ENCODE assay signal across 27 mouse cellular contexts in the genomic region with DNA sequence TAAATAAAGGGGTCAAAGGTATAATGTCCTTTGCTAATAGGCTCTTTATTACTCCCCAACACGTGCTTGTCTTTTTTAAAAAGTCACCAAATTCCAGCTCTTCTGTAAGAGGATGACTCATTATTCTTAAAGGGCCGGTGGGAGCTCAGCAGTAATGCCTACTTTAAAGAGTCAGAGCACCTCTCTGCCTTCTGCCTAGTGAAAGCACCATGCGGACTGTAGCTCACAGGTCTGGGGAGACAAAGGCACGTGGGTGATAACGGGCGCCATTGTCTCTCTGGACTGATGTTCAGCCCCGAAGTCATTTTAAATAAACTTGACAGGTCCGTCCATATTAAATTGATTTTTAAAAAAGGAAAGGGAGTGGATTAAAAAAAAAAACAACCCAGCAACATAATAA. TPM values are rescaled to one million over a fixed set of nuclear protein-coding genes. Genes with fewer than 3 reads are reported as not detected.
A peak's percentile ranks its signal among the peaks of the same experiment; 100 is the strongest.
DNase-seq lines count a peak whose midpoint lies in the region; ATAC-seq and TF ChIP-seq lines count a peak whose summit lies in the region.
"Had no signal": no experiment of that assay in that cellular context is flagged by ENCODE, and none has a peak within 500 bp of the region (broad histone marks: within the 10 kb centered on the region; RNA-seq: fewer than 3 reads in every experiment).

No protein-coding gene starts in this region.

- H3K4me3 ChIP-seq in midbrain, embryonic 14.5 days (replicated peaks; ENCODE audit: low read depth, low read length), result no peak overlapping the region
- H3K4me3 ChIP-seq in midbrain, embryonic 11.5 days (ENCODE audit: low read depth, low read length), result no peak overlapping the region
- H3K4me3 ChIP-seq in forebrain, postnatal 0 days (ENCODE audit: low read depth, low read length), result no peak overlapping the region
- H3K4me3 ChIP-seq: embryonic facial prominence, embryonic 10.5 days; embryonic facial prominence, embryonic 13.5 days; erythroblast, embryonic 14.5 days; forebrain, embryonic 12.5 days; forebrain, embryonic 15.5 days; gastrocnemius, adult 2 months; hindbrain, embryonic 12.5 days had no signal

- H3K9me3 ChIP-seq in midbrain, embryonic 14.5 days (ENCODE audit: control insufficient read depth, low read length), result no peaks in the 10 kb centered on the region
- no peaks in the 10 kb centered on the region for H3K9me3 ChIP-seq in midbrain, embryonic 11.5 days (ENCODE audit: control insufficient read depth, low read length)
- H3K9me3 ChIP-seq in forebrain, postnatal 0 days (ENCODE audit: low read length), result no peaks in the 10 kb centered on the region
- H3K9me3 ChIP-seq: embryonic facial prominence, embryonic 10.5 days; embryonic facial prominence, embryonic 13.5 days; forebrain, embryonic 12.5 days; forebrain, embryonic 15.5 days; hindbrain, embryonic 12.5 days had no signal

- H3K9ac ChIP-seq in midbrain, embryonic 14.5 days (replicated peaks; ENCODE audit: low read length), result no peak overlapping the region
- H3K9ac ChIP-seq in midbrain, embryonic 11.5 days (ENCODE audit: low read length), result no peak overlapping the region
- H3K9ac ChIP-seq in forebrain, postnatal 0 days, result no peak overlapping the region
- H3K9ac ChIP-seq: embryonic facial prominence, embryonic 13.5 days; forebrain, embryonic 12.5 days; forebrain, embryonic 15.5 days; hindbrain, embryonic 12.5 days had no signal

- H3K27ac ChIP-seq in midbrain, embryonic 14.5 days (replicated peaks; ENCODE audit: low read depth, low read length), result no peak overlapping the region
- H3K27ac ChIP-seq in midbrain, embryonic 11.5 days (ENCODE audit: low read depth, low read length), result no peak overlapping the region
- no peak overlapping the region for H3K27ac ChIP-seq in forebrain, postnatal 0 days (ENCODE audit: low read depth, low read length)
- H3K27ac ChIP-seq: embryonic facial prominence, embryonic 10.5 days; embryonic facial prominence, embryonic 13.5 days; forebrain, embryonic 12.5 days; forebrain, embryonic 15.5 days; gastrocnemius, adult 2 months; hindbrain, embryonic 12.5 days; hindbrain, postnatal 0 days had no signal

- 52% methylated on average over 8 of the region's 8 CpGs for WGBS in midbrain, embryonic 14.5 days
- 67% methylated on average over 8 of the region's 8 CpGs for WGBS in midbrain, embryonic 11.5 days
- 56% methylated on average over 8 of the region's 8 CpGs for WGBS in forebrain, postnatal 0 days

- no peaks in the 10 kb centered on the region for H3K36me3 ChIP-seq in midbrain, embryonic 14.5 days (ENCODE audit: control insufficient read depth, insufficient read depth, low read length)
- no peaks in the 10 kb centered on the region for H3K36me3 ChIP-seq in midbrain, embryonic 11.5 days (ENCODE audit: control insufficient read depth, insufficient read depth, low read length)
- no peaks in the 10 kb centered on the region for H3K36me3 ChIP-seq in forebrain, postnatal 0 days (ENCODE audit: insufficient read depth)
- H3K36me3 ChIP-seq: embryonic facial prominence, embryonic 10.5 days; embryonic facial prominence, embryonic 13.5 days; forebrain, embryonic 12.5 days; forebrain, embryonic 15.5 days; hindbrain, embryonic 12.5 days had no signal

- peak overlapping the region; percentile 18; the same call in 1 of the 2 replicates for H3K4me2 ChIP-seq in midbrain, embryonic 14.5 days (ENCODE audit: low read length)
- no peak overlapping the region for H3K4me2 ChIP-seq in midbrain, embryonic 11.5 days
- H3K4me2 ChIP-seq in forebrain, postnatal 0 days (ENCODE audit: low read depth), result no peak overlapping the region
- H3K4me2 ChIP-seq: embryonic facial prominence, embryonic 13.5 days; forebrain, embryonic 12.5 days; forebrain, embryonic 15.5 days; heart, embryonic 11.5 days; hindbrain, embryonic 12.5 days had no signal

- no peak for TF ChIP-seq CTCF in forebrain, postnatal 0 days (IDR thresholded peaks at IDR 0.05; ENCODE audit: low read depth)

- no peaks in the 10 kb centered on the region for H3K4me1 ChIP-seq in midbrain, embryonic 14.5 days (ENCODE audit: control insufficient read depth, insufficient read depth, low read length)
- H3K4me1 ChIP-seq in midbrain, embryonic 11.5 days (ENCODE audit: control insufficient read depth, insufficient read depth, low read length), result no peaks in the 10 kb centered on the region
- no peaks in the 10 kb centered on the region for H3K4me1 ChIP-seq in forebrain, postnatal 0 days (ENCODE audit: insufficient read depth)
- H3K4me1 ChIP-seq: embryonic facial prominence, embryonic 10.5 days; embryonic facial prominence, embryonic 13.5 days; forebrain, embryonic 12.5 days; forebrain, embryonic 15.5 days; hindbrain, embryonic 12.5 days had no signal

- no peaks in the 10 kb centered on the region for H3K27me3 ChIP-seq in midbrain, embryonic 14.5 days (ENCODE audit: control insufficient read depth, insufficient read depth, low read length)
- H3K27me3 ChIP-seq in midbrain, embryonic 11.5 days (ENCODE audit: control insufficient read depth, insufficient read depth, low read length), result no peaks in the 10 kb centered on the region
- H3K27me3 ChIP-seq in forebrain, postnatal 0 days (ENCODE audit: insufficient read depth, low read length), result no peaks in the 10 kb centered on the region
- H3K27me3 ChIP-seq: embryonic facial prominence, embryonic 13.5 days; forebrain, embryonic 12.5 days; forebrain, embryonic 15.5 days; hindbrain, embryonic 12.5 days had no signal

- DNase-seq in midbrain, embryonic 14.5 days, result peak; percentile 28
- no peak for DNase-seq in midbrain, embryonic 11.5 days (ENCODE audit: low spot score, missing footprints)
- DNase-seq in 3T3-L1 (ENCODE audit: low read depth, low spot score) (peak; percentile 10), MN1 (ENCODE audit: low spot score) (peak; percentile 29)
- no peak for DNase-seq in forebrain, postnatal 0 days
- no peak for DNase-seq in frontal cortex, postnatal 36 days (ENCODE audit: low spot score in 2 of 2)
- DNase-seq: adrenal gland, postnatal 10 days; adrenal gland, postnatal 36 days; cerebellum, adult 18-20 months; cerebellum, adult 9-10 months; cerebellum, postnatal 25 days; embryo, embryonic 11 days; gastrocnemius, adult 2 months; gastrocnemius, postnatal 14 days; heart, adult 11 months had no signal

- no peak for ATAC-seq in midbrain, embryonic 14.5 days (ENCODE audit: low FRiP score, low TSS enrichment)
- ATAC-seq in midbrain, embryonic 11.5 days (ENCODE audit: low FRiP score), result no peak
- ATAC-seq in forebrain, postnatal 0 days, result no peak
- ATAC-seq: forebrain, embryonic 15.5 days; hindbrain, postnatal 0 days; inflammation-experienced regulatory T-cells, adult 6 months; Patski had no signal

RNA-seq across cellular contexts. Expression of a gene that starts 33.1 kb away (rescaled TPM):
- 12.9 and 13.4 TPM in 2 replicates for polyA plus RNA-seq in midbrain, embryonic 14.5 days (2014; fragmentation: Nextera tagmentation; extraction: Ambion mirVana)
- 3.1 and 3.3 TPM in 2 replicates for polyA plus RNA-seq in midbrain, embryonic 11.5 days (2014; fragmentation: Nextera tagmentation; extraction: Ambion mirVana)
- 17.0 and 20.7 TPM in 2 replicates for total RNA-seq in forebrain, postnatal 0 days (2014; rRNA removed)
- polyA plus RNA-seq in forebrain, postnatal 0 days (2015; fragmentation: Nextera tagmentation; extraction: Ambion mirVana), result 6.7 and 11.9 TPM in 2 replicates
- total RNA-seq: common myeloid progenitor, adult 5-6 weeks; hematopoietic stem cell, adult 5-6 weeks had no signal
- polyA plus RNA-seq: erythroblast, embryonic 14.5 days had no signal

Comparison
In these comparisons a context has a peak if more than half of its experiments do, and no peak if none do; other contexts are left out.
1. DNase-seq: peak in midbrain, embryonic 14.5 days (single experiment), 3T3-L1 (single experiment) and MN1 (single experiment); none in midbrain, embryonic 11.5 days (single experiment), forebrain, postnatal 0 days (single experiment) and frontal cortex, postnatal 36 days (0 of 2).